Mouse (Mus musculus) WW6 (cell line): ENCODE results near the gene Map2k6.
A peak's percentile ranks its signal among the peaks of the same experiment; 100 is the strongest.

Source experiments
- DNase-seq: peaks from one replicate; pipeline ENCODE4 v3.0.0-alpha.2; 2013; ENCODE audit warnings: low read depth, low spot score

Gene Map2k6

DNA sequence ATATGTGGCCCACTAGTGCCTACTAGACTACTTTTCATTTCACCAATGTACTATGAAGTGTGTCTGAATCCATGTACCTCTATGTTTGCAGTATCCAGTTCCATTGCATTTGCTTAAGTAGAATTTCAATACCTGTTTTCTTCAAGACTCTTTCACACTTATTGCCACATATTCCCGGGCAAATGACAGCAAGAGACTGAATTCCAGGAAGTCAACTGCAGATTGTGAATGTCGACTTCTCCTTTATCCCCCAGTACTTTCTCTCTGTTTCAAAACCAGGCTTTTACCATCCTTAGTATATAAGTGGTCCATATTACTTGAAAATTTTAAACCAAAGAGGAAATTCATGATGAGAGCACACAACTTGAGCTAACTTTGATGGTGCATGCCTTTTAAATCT, 4.7 kb downstream of the Map2k6 start:
- no peak for DNase-seq

DNA sequence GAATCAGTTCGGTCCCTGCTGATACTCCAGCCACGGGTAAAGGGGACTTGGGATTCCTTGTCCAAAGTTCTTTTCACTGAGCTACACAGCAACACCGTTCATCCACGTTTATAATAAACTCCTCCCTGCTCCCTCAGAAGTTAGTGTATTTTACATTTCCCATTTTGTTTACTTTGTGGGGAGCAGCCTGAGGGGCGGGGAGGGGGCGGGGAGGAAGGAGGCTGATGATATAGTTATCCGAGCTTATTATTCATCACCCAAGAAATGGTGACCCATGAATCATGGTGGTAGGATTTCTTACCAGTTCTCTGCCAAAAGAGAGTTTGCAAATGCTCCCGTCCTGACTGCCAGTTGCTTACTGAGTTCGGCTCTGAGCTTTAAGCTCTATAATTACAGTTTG, 6.7 kb downstream of the Map2k6 start:
- DNase-seq = no peak

- no peak for DNase-seq
Observed at GRCm38 (mm10) chr11:110409131-110409530, 10.2 kb downstream of the Map2k6 start.

DNA sequence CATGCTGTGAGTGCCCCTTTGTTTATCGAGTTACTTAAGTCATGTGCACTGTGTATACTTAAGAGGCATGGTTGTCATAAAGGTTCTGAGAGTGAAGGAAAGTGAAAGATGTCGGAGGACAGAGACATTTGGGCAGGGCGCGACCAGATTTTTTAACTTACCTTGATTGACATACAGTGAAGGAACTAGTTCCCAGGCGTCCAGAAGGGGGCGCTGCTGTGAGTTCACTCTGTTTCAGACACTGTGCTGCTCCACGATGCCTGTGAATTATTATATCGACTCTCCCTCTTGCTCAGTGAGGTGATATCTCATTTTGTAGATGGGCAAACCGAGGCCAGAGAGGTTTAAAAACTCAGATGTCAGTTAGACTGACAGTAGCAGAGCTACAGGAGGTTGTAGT, 10.9 kb downstream of the Map2k6 start:
- peak; percentile 66 for DNase-seq

- no peak for DNase-seq
Observed at GRCm38 (mm10) chr11:110411596-110411995, 12.7 kb downstream of the Map2k6 start.

DNA sequence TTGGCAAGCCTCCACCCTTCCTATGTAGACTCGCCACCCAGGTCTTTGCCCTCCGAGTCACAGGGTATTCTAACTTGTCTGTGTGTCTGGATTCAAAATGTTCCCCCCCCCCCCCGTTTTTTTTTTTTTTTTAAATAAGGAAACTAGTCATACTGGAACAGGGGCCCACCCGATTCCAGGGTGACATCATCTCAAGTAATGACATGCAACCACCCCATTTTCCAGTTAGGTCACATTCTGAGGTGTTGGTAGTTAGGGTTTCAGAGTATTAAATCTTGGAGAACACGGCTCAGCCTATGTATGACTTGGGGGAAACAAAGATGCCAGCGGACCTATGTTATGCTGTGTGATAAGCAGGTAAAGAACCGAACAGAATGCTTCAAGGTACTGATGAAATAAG, 15.3 kb downstream of the Map2k6 start:
- DNase-seq = no peak

GRCm38 (mm10) chr11:110416691-110417090, 17.8 kb downstream of the Map2k6 start:
- no peak for DNase-seq

DNA sequence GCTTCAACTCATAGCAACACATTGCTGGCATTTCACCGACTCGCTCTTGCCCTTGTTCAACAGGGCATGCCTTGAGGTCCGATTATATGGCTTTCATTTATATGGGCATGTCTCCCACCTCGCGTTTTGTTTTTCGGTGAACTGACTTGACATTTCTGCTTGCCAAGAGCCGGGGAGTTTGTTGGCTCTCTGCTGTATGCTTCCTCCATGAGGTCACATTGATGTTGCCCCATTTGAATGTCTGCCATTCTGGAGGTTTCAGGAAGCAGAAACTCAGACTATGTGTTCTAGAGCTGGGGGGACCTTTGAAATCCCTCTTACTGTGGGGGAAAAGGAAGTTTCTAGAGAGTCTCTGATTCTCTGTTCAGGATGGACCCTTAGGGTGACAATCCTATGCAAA, 21.5 kb downstream of the Map2k6 start:
- no peak for DNase-seq

GRCm38 (mm10) chr11:110426572-110427145, 27.7 kb downstream of the Map2k6 start:
- DNase-seq = no peak

- DNase-seq = no peak
Observed at GRCm38 (mm10) chr11:110427159-110427561, 28.2 kb downstream of the Map2k6 start.

- DNase-seq = no peak
Observed at GRCm38 (mm10) chr11:110428999-110429398, 30.1 kb downstream of the Map2k6 start.

DNA sequence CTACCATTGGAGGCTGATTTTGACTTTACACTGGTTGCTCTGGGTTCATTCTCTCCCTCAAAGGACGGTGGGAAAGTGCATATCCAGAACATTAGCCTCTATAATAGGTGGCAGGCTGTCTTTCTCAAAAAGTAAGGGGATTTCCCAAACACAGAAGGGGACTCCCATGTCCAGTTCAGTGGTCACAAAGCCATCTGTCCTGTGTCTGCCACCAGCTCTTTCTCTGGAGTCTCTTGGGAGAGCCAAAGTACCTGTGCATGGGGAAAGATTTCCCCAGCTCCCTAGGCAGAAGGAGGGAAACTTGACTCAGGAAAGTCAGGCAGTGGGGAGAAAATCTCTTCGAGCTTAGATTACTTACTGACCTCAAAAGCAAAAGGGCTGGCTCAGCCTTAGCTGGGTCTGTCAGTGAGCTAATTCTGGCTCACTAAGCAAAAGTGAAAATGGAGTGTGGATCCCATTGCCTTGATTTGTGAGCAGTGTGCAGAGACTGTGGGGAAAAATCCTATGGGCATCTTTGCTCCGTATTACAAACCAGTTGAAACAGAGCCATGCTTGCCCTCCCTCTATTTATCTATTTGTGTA, 31.0 kb downstream of the Map2k6 start:
- no peak for DNase-seq

DNA sequence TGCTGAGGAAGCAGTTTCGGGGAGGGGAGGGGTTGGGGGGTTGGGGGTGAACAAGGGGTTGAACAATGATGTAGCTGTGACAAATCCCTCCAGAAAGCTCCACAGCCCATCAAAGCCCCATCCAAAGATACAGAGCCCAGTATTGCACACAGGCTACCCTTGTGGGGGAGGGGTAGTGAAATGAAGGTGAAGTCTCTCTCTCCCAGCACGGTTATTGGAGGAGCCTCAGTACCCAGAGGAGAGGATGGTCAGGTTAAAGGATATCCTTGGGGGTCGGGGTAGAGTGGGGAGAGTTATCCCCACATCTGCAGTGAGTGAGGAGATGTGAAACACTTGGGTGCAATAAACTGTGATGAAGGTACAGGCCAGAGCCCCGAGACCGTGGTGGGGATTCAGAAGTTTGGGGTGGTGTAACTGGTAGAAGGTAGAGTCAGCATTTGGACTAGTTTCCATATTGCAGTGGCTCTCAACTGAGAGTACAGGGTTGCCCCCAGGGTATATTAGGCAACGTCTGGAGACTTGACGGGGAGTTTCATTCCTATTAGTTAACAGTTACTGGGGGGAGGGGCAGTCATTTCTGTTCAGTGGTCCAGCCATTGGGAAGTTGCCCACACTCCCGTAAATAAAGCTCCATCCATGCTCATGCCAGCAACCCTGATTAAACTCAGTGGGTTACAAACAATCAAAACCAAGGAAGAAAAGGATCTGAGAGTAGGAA, 37.1 kb downstream of the Map2k6 start:
- DNase-seq = no peak

GRCm38 (mm10) chr11:110436998-110437397, 38.1 kb downstream of the Map2k6 start:
- no peak for DNase-seq

DNA sequence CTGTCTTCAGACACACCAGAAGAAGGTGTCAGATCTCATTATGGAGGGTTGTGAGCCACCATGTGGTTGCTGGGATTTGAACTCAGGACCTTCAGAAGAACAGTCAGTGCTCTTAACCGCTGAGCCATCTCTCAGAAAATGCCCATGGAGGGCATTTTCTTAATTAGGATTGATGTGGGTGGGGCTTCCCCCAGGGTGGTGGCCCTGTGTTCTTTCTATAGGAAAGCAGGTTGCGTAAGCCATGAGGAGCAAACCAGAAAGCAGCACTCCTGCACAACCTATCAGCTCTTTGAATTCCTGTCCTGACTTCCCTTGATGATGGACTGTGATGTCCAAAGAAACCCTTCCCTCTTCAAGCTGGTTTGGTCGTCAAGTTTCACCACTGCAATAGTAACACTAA, 39.2 kb downstream of the Map2k6 start:
- DNase-seq = no peak

GRCm38 (mm10) chr11:110438700-110439296, 39.9 kb downstream of the Map2k6 start:
- DNase-seq = no peak

- no peak for DNase-seq
Observed at GRCm38 (mm10) chr11:110439354-110439753, 40.4 kb downstream of the Map2k6 start.

DNA sequence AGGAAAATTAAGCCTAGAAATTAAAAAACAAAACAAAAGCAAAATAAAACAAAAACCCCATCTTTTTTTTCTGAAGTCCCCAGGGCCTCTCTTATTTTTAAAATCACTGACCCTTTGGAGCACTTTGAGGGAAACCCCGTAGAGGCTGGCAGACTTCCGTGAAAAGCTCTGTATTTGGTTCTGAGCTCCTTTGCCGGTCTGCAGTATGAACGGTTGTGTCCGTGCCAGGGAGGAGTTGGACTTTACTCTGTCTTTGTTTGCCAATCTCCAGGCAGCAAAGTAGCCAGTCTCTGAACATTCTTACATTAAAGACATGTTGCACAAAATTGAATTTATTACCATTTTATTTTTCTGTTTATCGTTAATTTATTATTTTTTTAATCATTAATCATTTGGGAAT, 45.7 kb downstream of the Map2k6 start:
- DNase-seq = no peak

DNA sequence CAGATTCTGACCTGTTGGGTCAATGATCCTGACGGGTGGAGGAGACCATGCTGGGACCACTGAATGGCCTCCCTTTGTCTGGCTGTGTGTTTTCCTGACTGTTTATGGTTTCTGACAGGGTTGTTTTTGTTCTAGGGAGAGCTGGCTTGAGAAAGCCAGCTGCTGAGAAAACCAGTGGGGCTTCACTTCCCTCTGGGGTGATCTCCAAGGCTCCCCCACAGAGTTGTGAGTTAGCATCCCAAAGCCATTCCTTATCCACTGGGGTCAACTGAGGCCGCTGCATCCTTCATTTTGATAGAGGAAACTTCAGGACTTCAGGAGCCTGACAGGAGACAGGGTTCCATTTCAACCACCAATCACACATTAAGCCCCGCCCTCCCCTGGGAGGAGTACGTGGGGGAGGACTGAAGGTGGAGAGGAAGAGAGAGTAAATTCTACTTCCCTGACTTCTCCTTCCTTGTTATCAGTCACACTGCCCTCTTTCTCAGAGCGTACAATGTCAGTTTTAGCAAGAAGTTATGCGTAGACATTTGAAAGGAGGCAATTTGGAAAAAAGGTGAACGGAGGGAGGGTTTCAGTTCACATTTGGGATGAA, 49.3 kb downstream of the Map2k6 start:
- DNase-seq = peak; percentile 50

- no peak for DNase-seq
Observed at GRCm38 (mm10) chr11:110448726-110449161, 49.8 kb downstream of the Map2k6 start.

GRCm38 (mm10) chr11:110449183-110449582, 50.3 kb downstream of the Map2k6 start:
- DNase-seq = no peak

GRCm38 (mm10) chr11:110450091-110450757, 51.3 kb downstream of the Map2k6 start:
- no peak for DNase-seq
